Mouse (Mus musculus): Measurements from ENCODE around the gene Fgf13.

The Fgf13 gene
- long read RNA-seq, experiment 1, partial matches to known transcripts, result 0 of 1 reads
- long read RNA-seq, experiment 1, other reads (novel, unspliced or antisense), result 0 of 1 reads
- long read RNA-seq, experiment 2, result 0 reads

DNA sequence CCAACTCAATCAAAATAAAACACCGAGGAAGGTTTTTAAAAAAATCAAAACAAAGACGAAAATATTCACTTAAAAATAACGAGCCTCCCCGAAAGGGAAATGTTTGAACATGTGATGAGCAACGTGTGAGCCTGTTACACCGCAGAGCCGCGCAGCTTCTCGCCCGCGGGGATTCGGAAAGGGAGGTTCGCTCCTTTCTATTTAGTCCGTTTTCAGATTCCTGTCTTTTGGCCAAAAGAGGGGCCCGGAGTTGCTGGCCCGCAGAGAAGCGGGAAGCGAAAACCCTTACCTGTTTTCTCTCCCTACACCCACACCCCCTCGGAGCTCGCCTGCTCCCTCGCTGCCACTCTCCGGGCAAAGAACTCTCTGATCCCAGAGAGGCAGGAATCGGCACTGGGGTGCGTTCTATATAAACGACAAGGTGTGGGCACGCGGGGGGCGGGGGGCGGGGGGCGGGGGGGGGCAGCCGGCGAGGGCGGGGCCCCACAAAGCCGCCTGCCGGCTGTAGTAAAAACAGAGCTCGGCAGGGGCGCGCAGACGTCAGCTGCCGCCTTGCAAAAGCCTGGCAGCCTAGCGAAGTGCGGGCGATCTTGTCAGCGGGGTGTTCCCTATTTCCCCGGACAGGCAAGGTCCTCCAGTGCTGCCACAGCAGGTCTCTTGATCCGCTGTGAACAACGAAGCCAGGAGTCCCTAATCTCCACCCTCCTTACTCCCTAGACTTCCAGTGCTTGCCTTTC is at the start of gene Fgf13:
Gene Fgf13 (minus strand): TSS at position 377 of the 737 bp plus-strand sequence.
- intact Hi-C loops (cut with DNase I), result no loop called here

DNA sequence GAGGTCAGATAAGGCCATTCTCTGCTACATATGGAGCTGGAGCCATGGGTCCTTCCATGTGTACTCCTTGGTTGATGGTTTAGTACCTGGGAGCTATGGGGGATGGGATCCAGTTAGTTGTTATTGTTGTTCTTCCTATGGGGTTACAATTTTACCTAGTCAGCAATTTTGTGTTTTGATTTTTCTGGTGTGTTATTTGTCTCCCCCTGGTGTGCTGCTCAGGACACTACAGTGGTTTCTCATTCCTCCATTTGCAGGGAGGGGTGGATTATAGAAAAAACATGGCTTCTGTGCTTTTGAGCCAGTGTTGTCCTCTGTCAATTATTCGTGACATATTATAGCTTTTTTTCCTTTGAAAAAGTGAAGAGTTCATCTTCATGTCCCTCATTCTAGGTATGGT is 38.7 kb upstream of the Fgf13 start:
- intact Hi-C loops (cut with DNase I), result loop anchor here (5.0 kb wide), 1 partner anchor 414 kb away; no protein-coding TSS in a partner anchor

DNA sequence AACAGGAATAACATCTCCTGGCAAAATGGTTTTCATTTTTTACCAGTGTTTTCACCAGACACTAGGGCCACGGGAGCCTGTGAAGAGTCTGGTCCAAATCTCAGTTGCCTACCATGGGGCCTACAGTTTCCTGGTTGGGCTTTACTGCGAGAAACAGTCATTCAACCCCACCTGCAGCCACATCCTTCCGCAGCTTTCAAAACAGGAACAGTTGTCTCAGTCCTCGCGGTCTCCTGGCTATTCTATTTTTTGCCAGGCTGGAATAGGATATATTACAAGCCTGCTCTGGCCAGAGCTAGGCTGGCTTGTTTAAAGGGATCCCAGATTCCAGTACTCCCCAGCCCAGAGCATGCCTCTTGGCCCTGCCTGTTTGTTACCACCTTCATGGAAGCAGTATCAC is 21.2 kb upstream of the Fgf13 start:
- intact Hi-C loops (cut with DNase I), result no loop called here

DNA sequence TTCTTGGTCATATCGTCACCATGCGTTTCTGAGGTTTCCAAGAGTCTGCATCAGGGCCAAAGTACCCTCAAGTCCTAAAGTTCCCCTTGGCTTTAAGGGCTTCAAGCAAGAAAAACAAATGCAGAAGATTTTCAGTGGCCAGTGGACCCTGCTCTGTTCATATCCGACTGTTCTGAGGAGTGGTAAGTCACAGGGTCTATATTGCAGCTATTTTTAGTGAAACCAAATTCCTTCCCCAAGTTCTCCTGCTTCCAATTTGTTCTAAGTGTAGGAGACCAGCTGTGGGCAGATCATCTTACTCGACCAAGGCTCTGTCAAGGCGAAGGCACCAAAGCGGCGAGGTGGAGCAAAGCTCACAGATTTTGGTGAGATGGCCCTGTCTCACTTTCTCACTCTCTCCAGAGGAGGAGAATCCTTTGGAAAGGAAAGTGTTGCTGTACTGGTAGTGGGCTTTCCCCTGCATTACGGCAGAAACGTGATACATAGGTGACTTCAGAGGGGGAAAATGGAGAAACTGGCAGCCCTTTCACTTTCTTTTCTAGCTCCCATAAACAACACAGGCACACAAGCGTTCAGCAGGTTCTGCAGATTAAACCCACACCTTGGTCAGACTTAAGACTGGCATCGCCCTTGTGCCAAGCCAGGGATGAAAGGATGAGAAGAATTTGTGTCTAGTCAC is 17.8 kb upstream of the Fgf13 start:
- intact Hi-C loops (cut with DNase I), result no loop called here

DNA sequence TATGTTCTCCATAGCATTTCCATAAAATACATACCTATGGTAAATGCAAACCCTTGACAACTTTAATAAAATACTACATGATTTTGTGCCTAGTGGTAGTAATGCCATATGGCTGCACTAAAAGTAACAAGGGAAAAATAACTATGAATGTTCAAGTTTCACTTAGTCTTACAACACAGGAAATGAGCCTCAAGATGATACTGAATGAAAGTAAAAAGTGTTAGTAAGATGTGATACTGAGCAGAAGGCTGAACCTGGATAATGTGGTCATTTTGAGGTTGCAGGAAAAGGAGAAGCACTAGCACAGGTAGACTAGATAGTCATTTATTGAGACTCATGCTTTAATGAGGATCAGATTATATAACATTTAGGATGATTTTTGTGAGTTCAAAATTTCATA is 16.2 kb upstream of the Fgf13 start:
- intact Hi-C loops (cut with DNase I), result no loop called here

DNA sequence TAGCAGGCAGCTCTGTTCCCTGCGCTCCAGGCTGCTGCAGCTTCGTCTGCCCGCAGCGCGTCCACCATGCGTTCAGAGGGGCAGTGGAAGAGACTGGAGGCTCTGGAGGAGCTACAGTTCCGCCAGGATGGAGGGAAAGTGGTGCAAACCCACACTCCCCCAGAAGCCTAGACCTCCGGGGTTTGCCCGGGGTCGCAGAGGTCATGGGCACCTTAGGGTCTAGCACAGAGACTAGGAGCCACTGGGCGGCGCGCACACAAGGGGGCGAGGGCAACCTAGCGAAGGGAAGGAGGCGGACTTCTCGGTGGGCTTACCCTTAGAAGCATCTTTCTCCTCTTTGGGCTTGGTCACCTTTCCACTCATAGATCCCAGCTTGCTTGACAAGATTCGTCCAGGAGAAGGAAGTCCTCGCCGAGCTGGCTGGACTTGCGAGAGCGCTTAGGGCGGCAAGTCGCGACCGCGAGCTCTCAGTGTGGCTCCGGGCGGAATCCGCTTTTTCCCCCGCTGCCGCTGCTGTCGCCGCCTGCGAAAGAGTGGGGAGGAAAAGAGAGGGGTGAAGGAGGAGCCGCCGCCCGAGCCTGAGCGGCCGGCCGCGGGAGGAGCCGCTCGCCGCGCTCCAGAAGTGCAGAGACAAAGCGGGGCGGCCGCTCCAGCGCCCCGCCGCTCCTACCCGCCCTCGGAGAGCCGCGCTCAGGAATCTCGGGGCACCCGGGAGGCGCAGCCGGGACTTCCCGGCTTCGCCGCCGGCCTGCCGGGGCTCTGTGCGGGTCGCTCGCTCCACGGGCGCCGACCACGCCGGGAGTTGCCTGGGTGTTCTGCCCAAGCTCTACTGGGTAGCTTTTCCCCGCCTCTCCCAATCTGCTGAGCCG is 811 bp downstream of the Fgf13 start:
- intact Hi-C loops (cut with DNase I), result no loop called here

DNA sequence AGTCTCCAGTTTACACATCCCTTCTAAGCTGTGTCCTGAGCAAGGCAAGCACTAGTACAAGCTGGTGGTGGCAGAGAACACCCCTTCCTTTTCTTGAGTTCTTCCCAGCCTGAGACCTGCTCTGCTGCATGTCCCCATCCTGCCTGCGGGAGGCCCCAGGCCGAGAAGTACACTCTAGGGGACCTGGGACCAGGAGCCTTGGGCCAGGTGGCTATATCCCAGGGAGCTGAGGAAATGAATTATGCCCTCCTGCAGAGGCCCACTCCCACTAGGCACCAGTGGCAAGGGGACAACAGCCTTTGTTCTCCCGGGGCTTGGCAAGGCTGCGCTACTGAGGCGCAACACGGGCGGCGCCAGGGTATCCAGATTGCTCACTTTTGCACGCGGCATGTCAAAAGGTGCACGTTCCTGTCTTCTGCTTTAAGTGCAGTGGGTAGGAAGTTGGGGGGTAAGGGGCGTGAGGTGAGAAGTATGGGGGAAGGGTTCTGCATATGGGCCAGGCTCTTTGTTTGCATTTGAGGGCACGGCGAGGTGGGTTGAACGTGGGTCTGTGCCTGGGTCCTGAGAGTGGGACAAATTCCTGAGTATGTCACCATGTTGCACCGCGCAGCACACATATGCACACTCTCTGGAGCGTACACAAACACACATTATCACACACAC is 1.7 kb downstream of the Fgf13 start:
- intact Hi-C loops (cut with DNase I), result no loop called here

DNA sequence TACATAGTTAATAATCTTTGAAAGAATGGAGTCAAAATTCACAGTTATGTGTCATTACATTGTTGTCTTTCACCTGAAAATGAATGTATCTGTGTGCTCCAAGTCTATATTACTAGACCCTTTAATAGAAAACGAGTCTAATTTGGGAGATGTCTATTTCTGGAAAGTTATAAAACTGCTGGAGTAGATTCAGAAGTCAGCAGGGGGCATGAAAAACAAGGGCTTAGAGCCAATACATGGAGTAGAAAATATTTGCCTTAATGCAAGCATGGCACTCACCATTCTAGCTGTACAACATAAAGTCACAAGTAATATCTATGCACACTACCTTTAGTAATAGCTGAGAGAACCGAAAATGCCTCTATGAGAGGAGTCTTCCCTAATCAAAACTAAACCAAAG is 19.9 kb downstream of the Fgf13 start:
- intact Hi-C loops (cut with DNase I), result no loop called here

DNA sequence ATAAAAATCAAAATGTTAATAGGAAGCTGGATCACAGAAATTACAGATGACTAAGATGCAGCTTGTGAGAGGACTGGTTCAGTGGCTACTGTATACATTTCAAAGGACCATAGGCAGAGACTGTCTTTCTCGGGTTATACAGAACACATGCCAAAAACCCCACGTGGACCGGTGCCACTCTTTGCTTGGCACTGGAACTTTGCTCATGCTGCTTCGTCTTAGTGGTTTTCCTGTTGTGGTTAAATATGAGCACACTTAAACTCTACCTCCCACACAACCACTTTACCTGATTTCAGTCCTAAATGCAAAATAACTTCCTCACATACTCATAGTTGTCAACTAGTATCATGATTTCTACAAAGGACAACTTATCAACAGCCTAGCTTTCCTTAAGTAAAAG is 59.6 kb downstream of the Fgf13 start:
- intact Hi-C loops (cut with DNase I), result no loop called here

DNA sequence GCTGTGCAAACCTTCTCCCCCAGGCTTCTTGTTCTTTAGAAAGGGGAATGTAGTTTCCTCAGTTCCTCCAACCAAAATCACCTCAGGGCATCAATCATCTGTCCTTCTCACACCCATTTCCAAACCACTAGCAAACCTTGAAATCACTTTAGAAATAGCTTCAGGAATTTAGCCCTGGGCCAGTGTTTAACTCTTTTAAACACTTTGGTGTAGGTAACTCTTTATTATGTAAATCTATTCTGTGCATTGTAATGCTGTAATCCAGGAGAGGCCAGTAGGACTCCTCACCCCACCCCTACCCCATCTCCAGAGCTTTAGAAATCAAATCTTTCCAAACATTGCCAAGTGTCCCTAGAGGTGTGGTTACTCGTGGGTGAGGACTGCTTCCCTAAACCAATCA is 74.5 kb downstream of the Fgf13 start:
- intact Hi-C loops (cut with DNase I), result no loop called here

DNA sequence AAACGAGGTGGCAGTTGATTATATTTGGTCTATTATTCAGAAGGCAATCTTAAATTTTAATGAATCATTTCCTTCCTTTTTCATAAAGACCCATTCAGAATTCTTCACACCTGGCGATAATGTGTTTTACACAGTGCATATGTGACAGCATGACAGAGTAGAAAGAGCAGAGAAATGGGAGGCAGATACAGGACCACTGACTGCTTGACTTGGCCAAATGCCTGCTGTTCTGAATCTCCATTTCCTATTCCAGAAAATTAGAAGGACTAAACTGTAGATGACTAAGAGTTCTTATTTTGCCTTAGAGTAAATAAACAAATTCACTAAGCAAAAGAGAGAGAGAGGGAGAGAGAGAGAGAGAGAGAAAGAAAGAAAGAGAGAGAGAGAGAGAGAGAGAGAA is 82.4 kb downstream of the Fgf13 start:
- intact Hi-C loops (cut with DNase I), result no loop called here

DNA sequence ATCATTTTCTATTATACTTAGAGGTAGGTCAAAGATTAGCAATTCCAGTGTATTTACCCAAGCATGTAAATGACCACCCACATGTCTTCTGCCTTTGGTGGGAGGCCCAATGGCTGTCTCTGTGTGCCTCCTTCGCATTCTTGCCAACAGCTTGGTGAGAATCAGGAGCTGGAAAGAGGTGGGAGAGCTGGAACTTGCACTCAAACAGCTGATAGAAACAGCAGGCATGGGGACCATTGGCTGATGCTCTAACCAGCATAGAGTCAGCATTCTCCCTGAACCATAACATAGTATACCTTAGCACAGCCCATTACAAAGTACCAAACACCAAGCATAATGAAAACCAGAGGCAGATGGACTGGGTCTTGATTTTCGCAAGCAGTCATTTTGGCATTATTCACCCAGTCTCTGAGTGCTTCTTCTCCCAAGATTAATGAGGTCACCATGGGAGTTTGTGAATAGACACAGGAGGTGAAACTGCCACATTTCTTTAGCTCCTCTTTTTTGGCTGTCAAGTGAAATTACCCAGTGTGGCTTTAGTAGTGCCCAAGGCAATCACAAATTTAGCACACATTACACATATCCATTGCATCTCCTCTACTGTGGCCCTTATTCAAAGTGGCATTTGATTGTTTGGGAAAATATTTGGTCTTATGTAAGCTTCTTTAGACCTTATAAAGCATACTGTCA is 165.1 kb downstream of the Fgf13 start:
- intact Hi-C loops (cut with DNase I), result no loop called here

DNA sequence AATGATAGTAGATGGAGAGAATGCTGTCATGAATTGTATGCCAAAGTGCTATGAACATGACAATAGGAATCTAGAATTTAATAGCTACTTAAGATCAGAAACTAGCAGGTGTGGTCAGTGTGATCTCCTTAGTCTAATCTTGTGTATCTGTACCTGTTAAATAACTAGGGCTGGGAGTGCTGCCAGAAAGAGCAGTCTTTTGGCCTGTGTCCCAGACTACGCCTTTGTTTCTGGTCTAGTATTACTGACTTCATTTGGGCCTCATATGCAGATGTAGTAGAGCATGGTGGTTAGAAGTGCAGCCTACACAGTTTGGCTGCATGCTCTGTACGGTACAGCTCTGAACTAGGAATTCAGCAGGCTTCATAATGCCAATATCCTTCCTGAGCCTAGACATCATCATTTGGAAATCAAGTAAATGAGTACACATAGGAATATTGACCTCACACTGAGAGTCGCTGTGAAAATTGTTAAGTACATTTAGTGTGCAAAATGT is 276.9 kb downstream of the Fgf13 start:
- intact Hi-C loops (cut with DNase I), result no loop called here

DNA sequence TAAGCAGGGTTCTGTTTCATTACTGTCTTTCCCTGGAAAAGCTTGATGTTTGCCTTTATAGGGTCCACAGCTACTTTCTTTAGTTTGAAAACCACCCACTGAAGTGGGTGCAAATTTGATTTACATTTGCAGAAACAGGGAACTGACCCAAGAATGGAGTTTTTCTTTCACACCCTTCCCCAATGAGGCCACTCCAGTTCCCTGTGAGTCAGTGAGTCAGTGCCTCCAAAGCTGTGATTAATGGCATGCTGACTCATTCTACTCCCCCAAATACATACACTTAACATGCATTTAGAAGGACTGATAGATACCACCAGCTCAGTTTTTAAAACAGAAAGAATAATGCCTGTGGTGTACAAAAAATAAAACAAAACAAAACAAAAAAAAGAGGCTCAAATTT is 316.3 kb downstream of the Fgf13 start:
- intact Hi-C loops (cut with DNase I), result no loop called here

DNA sequence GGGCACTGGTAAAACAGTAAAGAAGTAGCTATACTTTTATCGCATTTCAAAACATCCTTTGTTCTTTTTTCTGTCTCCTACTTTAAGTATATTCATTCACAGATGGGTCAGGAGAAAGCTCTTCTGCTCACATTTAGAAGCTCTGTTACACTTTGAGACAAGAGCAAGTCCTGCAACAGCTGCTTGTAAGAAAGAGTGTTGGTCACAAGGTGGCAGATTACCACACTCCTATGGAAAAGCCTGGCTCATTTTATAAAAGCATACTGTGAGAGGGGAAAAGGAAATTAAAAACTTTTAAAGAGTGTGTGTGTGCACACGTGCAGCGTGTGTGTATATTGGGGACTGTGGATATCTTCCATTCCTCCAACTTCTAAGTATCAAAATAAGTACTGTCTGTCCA is 324.1 kb downstream of the Fgf13 start:
- intact Hi-C loops (cut with DNase I), result no loop called here

DNA sequence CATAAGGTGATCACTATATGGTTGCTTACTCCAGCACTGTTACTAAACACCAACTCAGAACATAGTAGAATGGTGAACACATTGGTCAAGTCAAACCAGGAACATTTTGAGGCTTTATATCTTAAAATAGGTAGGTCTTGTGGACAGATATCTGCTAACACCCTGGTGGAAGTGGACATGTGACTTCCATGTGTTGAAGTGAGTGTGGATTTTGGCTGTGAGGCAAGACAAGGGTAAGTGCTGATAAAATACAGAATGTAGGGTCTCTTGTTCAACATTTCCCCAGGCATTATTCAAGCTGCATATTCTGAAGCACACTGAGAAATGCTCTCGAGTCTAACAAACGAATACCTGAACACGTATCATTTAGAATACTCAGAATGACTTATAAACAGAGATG is 324.7 kb downstream of the Fgf13 start:
- intact Hi-C loops (cut with DNase I), result no loop called here

DNA sequence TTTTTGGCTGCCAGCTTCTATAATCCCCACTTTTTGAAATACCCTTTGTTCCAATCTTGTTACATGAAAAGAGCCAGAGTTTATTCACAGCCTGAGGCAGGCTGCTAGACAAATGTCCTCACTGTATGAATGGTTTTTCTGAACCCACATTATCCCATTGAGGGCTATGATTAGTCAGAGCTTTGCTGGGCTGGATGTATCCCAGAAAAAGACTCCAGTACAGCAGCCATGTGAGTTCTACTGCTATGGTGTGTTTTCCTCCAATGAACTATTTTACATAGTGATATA is 326.5 kb downstream of the Fgf13 start:
- intact Hi-C loops (cut with DNase I), result no loop called here

DNA sequence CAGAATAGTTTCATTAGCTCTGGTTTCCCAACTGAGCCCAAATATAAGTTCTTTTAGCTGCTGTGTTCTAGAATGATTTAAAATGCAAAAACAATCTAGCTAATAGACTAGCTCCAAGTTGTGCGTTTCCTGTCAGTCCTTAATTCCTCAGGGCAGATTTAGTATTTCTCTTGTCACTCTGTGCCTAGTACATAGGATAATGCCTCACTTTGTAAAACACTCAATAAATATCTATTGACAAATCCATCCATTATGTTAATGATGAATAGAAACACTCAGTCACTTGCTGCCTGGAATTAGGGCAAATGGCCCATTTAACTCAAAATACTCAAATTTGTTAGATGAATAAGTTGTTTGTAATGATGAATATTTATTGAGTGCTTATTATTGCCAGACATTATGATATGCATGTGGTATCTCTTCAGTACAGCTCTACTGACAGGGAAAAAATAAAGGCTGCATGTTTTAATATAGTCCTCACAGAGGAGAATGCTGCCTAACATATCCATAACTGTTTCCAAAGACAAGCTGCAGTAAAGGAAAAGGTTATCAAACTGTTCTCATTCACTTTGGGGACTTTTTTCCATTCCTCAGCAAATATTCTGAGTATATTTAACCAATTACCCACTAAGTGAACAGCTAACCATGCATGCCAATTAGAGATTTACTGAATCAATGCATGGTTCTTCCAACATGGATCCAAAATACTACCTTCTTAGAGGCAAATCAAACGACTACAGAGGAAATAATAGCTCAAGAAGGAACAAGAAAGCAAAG is 327.0 kb downstream of the Fgf13 start:
- intact Hi-C loops (cut with DNase I), result no loop called here

DNA sequence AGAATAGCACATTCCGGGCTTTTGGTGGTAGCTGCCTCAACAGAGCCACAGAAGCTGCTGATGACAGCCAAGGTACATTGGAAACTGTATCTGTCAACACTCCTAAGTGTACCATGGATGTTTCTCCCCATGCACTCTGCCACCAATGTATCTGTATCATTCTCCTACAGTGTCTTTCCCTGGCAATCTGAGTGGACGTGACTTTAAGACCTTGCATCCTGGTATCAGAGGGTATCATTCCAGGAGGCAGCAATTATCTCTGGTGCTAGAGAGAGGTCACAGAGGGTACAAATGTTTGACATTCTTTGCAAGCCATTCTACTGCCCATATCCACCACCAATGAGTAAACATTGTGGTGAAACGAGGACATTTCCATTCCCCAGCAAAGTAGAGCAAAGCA is 347.2 kb downstream of the Fgf13 start:
- intact Hi-C loops (cut with DNase I), result no loop called here

DNA sequence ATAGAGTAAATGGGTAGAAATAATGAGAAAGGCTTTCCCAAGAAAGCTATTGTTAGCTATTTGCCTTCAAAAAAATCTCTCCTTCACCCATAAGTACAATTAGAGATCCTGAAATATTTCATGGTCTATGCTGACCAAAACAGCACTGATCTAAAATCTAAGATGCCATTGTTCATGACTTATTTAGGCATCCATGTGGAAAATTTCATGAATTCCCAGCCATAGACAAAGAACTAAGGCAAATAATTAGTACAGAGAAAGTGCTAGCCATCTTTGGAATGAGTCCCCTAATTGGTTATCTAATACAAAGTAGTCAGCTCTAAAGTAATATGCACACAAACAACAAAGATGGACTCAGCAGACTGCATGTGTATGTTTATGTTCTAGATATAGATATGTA is 366.7 kb downstream of the Fgf13 start:
- intact Hi-C loops (cut with DNase I), result no loop called here

Data from adrenal gland (tissue).